Mouse (Mus musculus) embryonic facial prominence, embryonic 14.5 days (tissue): ENCODE results near the gene Ercc2. TPM values are rescaled to one million over a fixed set of nuclear protein-coding genes. Genes with fewer than 3 reads are reported as not detected.

ENCODE experiments used
- ATAC-seq: fragments of 200-750 bp; cut with Nextera tagmentation; 2 replicates; pipeline ENCODE4 v1.8.0; 2017; ENCODE audit warnings: low read depth, moderate number of reproducible peaks, moderate TSS enrichment
- DNase-seq: peaks from one replicate; pipeline ENCODE4 v3.0.0-alpha.2; 2015; ENCODE audit warnings: low spot score
- H3K27ac ChIP-seq: fragments of 300-500 bp; sonication (generic); replicated peaks from 2 replicates; pipeline ENCODE4 v1.5.1; 2014; ENCODE audit warnings: low read depth, mild to moderate bottlenecking, low read length, moderate library complexity
- H3K27me3 ChIP-seq: fragments of 300-500 bp; sonication (generic); replicated peaks from 2 replicates; pipeline ENCODE4 v1.6.1; 2014; ENCODE audit warnings: low read length; ENCODE audit not compliant: control insufficient read depth, insufficient read depth
- H3K36me3 ChIP-seq: fragments of 300-500 bp; sonication (generic); 2 replicates; pipeline ENCODE4 v1.6.1; 2014; ENCODE audit warnings: low read length, mixed read lengths; ENCODE audit not compliant: control insufficient read depth, insufficient read depth
- H3K4me1 ChIP-seq: fragments of 300-500 bp; sonication (generic); 2 replicates; pipeline ENCODE4 v1.6.1; 2014; ENCODE audit warnings: antibody characterized with exemption, low read length; ENCODE audit not compliant: control insufficient read depth, insufficient read depth
- H3K4me2 ChIP-seq: fragments of 300-500 bp; sonication (generic); 2 replicates; pipeline ENCODE4 v1.6.1; 2014; ENCODE audit warnings: low read depth, mild to moderate bottlenecking, low read length, moderate library complexity, mixed read lengths
- H3K4me3 ChIP-seq: fragments of 300-500 bp; sonication (generic); 2 replicates; pipeline ENCODE4 v1.5.1; 2014; ENCODE audit warnings: low read depth, mild to moderate bottlenecking, low read length
- H3K9ac ChIP-seq: fragments of 300-500 bp; sonication (generic); 2 replicates; pipeline ENCODE4 v1.6.1; 2014; ENCODE audit warnings: low read depth, mild to moderate bottlenecking, low read length, moderate library complexity, mixed read lengths
- H3K9me3 ChIP-seq: fragments of 300-500 bp; sonication (generic); 2 replicates; pipeline ENCODE4 v1.6.1; 2016; ENCODE audit warnings: low read length; ENCODE audit not compliant: control insufficient read depth
- WGBS: fragments of 180-500 bp; shearing (Covaris S2); extraction: QIAGEN DNeasy Blood & Tissue Kit; methylation state at CpG from one replicate; pipeline ENCODE4 v1.1.7; 2014; 5-methylcytosine and 5-hydroxymethylcytosine counted together
- polyA plus RNA-seq: library from polyadenylated mRNA; unstranded; fragments of >200 nt; fragmentation: Nextera tagmentation; extraction: Ambion mirVana; gene quantifications from 2 replicates; pipeline ENCODE4 v1.2.1, GENCODE M21; 2014

Ercc2 gene
- polyA plus RNA-seq, 1 experiment from 2014 or later = 10.9 TPM

GRCm38 (mm10) chr7:19365376-19365775 is 16.4 kb upstream of the Ercc2 start:
- no peak overlapping the region for H3K27ac ChIP-seq
- no peak overlapping the region for H3K4me3 ChIP-seq
- H3K36me3 ChIP-seq = 0 out of 2 replicates have a peak, but pooled peaks cover under 1% of the 10 kb centered on the region
- no peak for ATAC-seq
- DNase-seq = peak; percentile 81
- no peak overlapping the region for H3K9ac ChIP-seq
- no peaks in the 10 kb centered on the region; the same call in 1 of the 2 replicates for H3K27me3 ChIP-seq
- H3K4me2 ChIP-seq = no peak overlapping the region
- 70% methylated on average over 4 of the region's 4 CpGs for WGBS
- no peaks in the 10 kb centered on the region for H3K9me3 ChIP-seq
- peaks cover 8% of the 10 kb centered on the region for H3K4me1 ChIP-seq

- H3K9ac ChIP-seq = no peak overlapping the region
- H3K4me2 ChIP-seq = no peak overlapping the region
- no peaks in the 10 kb centered on the region for H3K9me3 ChIP-seq
- no peaks in the 10 kb centered on the region; the same call in 1 of the 2 replicates for H3K27me3 ChIP-seq
- WGBS = 21% methylated on average over 16 of the region's 16 CpGs
- peak; percentile 38 for DNase-seq
- no peak for ATAC-seq
- H3K27ac ChIP-seq = no peak overlapping the region
- 0 out of 2 replicates have a peak, but pooled peaks cover 7% of the 10 kb centered on the region for H3K36me3 ChIP-seq
- peaks cover 5% of the 10 kb centered on the region for H3K4me1 ChIP-seq
- H3K4me3 ChIP-seq = no peak overlapping the region
Measured at GRCm38 (mm10) chr7:19368380-19368779, 13.4 kb upstream of the Ercc2 start.

- peak; percentile 51 for DNase-seq
- Histone ChIP-seq H3K27me3 (no peaks in the 10 kb centered on the region; the same call in 1 of the 2 replicates), H3K4me2 (peak overlapping the region; percentile 80), H3K9ac (peak overlapping the region; percentile 66), H3K4me1 (peaks cover 5% of the 10 kb centered on the region), H3K9me3 (no peaks in the 10 kb centered on the region), H3K36me3 (0 out of 2 replicates have a peak, but pooled peaks cover 13% of the 10 kb centered on the region), H3K4me3 (peak overlapping the region; percentile 41), H3K27ac (no peak overlapping the region)
- 14% methylated on average over 46 of the region's 46 CpGs for WGBS
- ATAC-seq = peak; percentile 80
Measured at GRCm38 (mm10) chr7:19369823-19370425, 11.9 kb upstream of the Ercc2 start.

GRCm38 (mm10) chr7:19373367-19373766 is 8.4 kb upstream of the Ercc2 start:
- ATAC-seq = no peak

GRCm38 (mm10) chr7:19375368-19375767 is 6.4 kb upstream of the Ercc2 start:
- no peaks in the 10 kb centered on the region for H3K27me3 ChIP-seq
- DNase-seq = no peak

More at GRCm38 (mm10) chr7:19373367-19373766, 8.4 kb upstream of the Ercc2 start:
- Histone ChIP-seq H3K9ac (no peak overlapping the region), H3K4me3 (no peak overlapping the region), H3K36me3 (peaks cover 28% of the 10 kb centered on the region; the same call in 1 of the 2 replicates), H3K4me2 (no peak overlapping the region), H3K4me1 (peaks cover 5% of the 10 kb centered on the region), H3K27ac (no peak overlapping the region), H3K27me3 (no peaks in the 10 kb centered on the region; the same call in 1 of the 2 replicates), H3K9me3 (no peaks in the 10 kb centered on the region)
- WGBS = 75% methylated on average over 2 of the region's 2 CpGs
- DNase-seq = no peak

GRCm38 (mm10) chr7:19376019-19376418 is 5.8 kb upstream of the Ercc2 start:
- Histone ChIP-seq H3K4me1 (no peaks in the 10 kb centered on the region), H3K27me3 (no peaks in the 10 kb centered on the region), H3K9me3 (no peaks in the 10 kb centered on the region), H3K9ac (no peak overlapping the region), H3K36me3 (peaks cover 21% of the 10 kb centered on the region; the same call in 1 of the 2 replicates), H3K27ac (no peak overlapping the region), H3K4me2 (no peak overlapping the region), H3K4me3 (no peak overlapping the region)
- ATAC-seq (no peak), DNase-seq (no peak)
- 82% methylated on average over 4 of the region's 4 CpGs for WGBS

More at GRCm38 (mm10) chr7:19375368-19375767, 6.4 kb upstream of the Ercc2 start:
- H3K4me1 ChIP-seq = no peaks in the 10 kb centered on the region
- no peak for ATAC-seq
- H3K4me3 ChIP-seq = no peak overlapping the region
- no peak overlapping the region for H3K9ac ChIP-seq
- H3K4me2 ChIP-seq = no peak overlapping the region
- peaks cover 27% of the 10 kb centered on the region; the same call in 1 of the 2 replicates for H3K36me3 ChIP-seq
- 73% methylated on average over 17 of the region's 18 CpGs for WGBS
- no peak overlapping the region for H3K27ac ChIP-seq
- H3K9me3 ChIP-seq = no peaks in the 10 kb centered on the region

- Histone ChIP-seq H3K27ac (no peak overlapping the region), H3K4me2 (no peak overlapping the region), H3K4me1 (peaks cover 4% of the 10 kb centered on the region), H3K4me3 (no peak overlapping the region), H3K9me3 (no peaks in the 10 kb centered on the region), H3K27me3 (no peaks in the 10 kb centered on the region), H3K9ac (no peak overlapping the region), H3K36me3 (peaks cover 21% of the 10 kb centered on the region; the same call in 1 of the 2 replicates)
- ATAC-seq (no peak), DNase-seq (no peak)
- WGBS = 80% methylated on average over 8 of the region's 8 CpGs
Measured at GRCm38 (mm10) chr7:19378049-19378448, 3.8 kb upstream of the Ercc2 start.

GRCm38 (mm10) chr7:19382166-19382541 is 344 bp downstream of the Ercc2 start:
- no peaks in the 10 kb centered on the region for H3K27me3 ChIP-seq
- ATAC-seq (peak; percentile 56), DNase-seq (no peak)
- H3K9me3 ChIP-seq = no peaks in the 10 kb centered on the region
- H3K4me2 ChIP-seq = peak overlapping the region; percentile 88
- 0% methylated on average over 14 of the region's 37 CpGs for WGBS
- H3K9ac ChIP-seq = peak overlapping the region; percentile 89
- peaks cover 9% of the 10 kb centered on the region for H3K4me1 ChIP-seq
- peak overlapping the region; percentile 89 for H3K4me3 ChIP-seq
- H3K36me3 ChIP-seq = peaks cover 45% of the 10 kb centered on the region
- H3K27ac ChIP-seq = 0 out of 2 replicates have a peak overlapping the region, but pooled peaks have one; percentile 21

GRCm38 (mm10) chr7:19383708-19384107 is 1.9 kb downstream of the Ercc2 start:
- 65% methylated on average over 9 of the region's 9 CpGs for WGBS

More at GRCm38 (mm10) chr7:19383708-19384107, 1.9 kb downstream of the Ercc2 start:
- Histone ChIP-seq H3K4me1 (peaks cover 9% of the 10 kb centered on the region), H3K9me3 (no peaks in the 10 kb centered on the region), H3K27ac (no peak overlapping the region), H3K4me3 (no peak overlapping the region), H3K27me3 (no peaks in the 10 kb centered on the region), H3K4me2 (no peak overlapping the region), H3K36me3 (peaks cover 47% of the 10 kb centered on the region), H3K9ac (no peak overlapping the region; the same call in 1 of the 2 replicates)
- no peak for DNase-seq
- no peak for ATAC-seq
